In the genomic region with DNA sequence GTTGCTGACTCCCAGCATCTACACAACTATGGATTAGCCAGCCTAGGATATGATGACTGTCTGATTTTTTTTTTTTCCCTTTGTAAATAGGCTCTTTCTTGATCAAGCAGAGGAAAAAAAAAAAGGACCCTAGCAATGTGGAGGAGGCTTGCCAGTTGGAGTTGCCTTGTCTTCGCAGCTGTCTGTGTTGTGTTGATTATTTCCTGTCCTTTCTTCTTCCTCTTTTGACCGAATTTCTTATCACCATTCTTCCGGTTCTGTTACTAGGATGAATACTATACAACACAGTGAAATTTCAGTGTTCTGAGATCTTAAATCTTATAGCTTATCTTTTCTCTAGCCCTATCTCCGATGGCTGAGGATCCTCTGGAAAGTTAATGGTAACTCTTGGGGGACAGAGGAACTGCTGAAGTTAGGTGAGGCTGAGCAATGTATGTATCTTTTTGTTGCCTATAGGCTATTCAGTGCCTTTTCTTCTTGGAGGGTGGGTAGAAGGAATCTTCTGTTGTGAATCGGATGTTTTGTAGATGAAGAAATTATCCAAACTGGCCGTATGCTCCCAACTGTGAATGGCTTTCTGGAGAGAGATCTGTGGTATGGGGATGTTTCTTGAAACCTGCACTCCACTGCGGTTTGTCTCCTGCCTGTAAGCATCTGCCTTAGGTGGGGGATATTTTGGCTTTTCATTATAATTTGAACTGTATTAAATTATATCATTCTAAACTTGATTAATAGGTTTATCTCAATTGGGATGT, we compare ENCODE assay signal across 19 mouse cellular contexts. TPM values are rescaled to one million over a fixed set of nuclear protein-coding genes. Genes with fewer than 3 reads are reported as not detected.
DNase-seq lines count a peak whose midpoint lies in the region; ATAC-seq lines count a peak whose summit lies in the region.
"Had no signal": no experiment of that assay in that cellular context is flagged by ENCODE, and none has a peak within 500 bp of the region (broad histone marks: within the 10 kb centered on the region; RNA-seq: fewer than 3 reads in every experiment).

No protein-coding gene starts in this region.

- DNase-seq in thymus, postnatal 0 days (ENCODE audit: low spot score) = peak; percentile 72
- no peak for DNase-seq in thymus, adult 18-20 months
- DNase-seq in layer of hippocampus, adult 18-20 months (ENCODE audit: low spot score in 2 of 2) = no peak
- no peak for DNase-seq in kidney, postnatal 25 days
- DNase-seq in cerebellum, adult 9-11 months = no peak
- DNase-seq: B cell, adult 2 months; cerebellum, adult 2 months; gastrocnemius, postnatal 25 days; kidney, adult 9 months; layer of hippocampus, postnatal 36 days; lung, adult 18-20 months; lung, postnatal 36 days; right cerebral cortex, postnatal 14 days; spleen, adult 18-20 months had no signal

- ATAC-seq in common myeloid progenitor, adult 5-6 weeks (replicated peaks; ENCODE audit: low read depth, poor library complexity, severe bottlenecking) = peak; percentile 88
- ATAC-seq in megakaryocyte, adult 5-6 weeks (ENCODE audit: poor library complexity, severe bottlenecking) = peak; percentile 75
- no peak for ATAC-seq in erythroid progenitor cell, adult 5-6 weeks (replicated peaks; ENCODE audit: low FRiP score, poor library complexity, severe bottlenecking)
- ATAC-seq: intestine, embryonic 15.5 days; midbrain, embryonic 13.5 days had no signal

RNA-seq across cellular contexts. Expression of gene Nck2, which starts 12.8 kb away (rescaled TPM):
- polyA plus RNA-seq in thymus, postnatal 0 days (2015; fragmentation: Nextera tagmentation; extraction: Ambion mirVana) = 85.5 and 103 TPM in 2 replicates
- total RNA-seq in common myeloid progenitor, adult 5-6 weeks (2017) = 16.6 and 25.2 TPM in 2 replicates
- total RNA-seq in megakaryocyte, adult 5-6 weeks (2015) = 2.9 and 3.0 TPM in 2 replicates
- total RNA-seq in megakaryocyte, adult 5-6 weeks (2017) = 4.5 and 5.4 TPM in 2 replicates
- 1.8 and 3.4 TPM in 2 replicates for total RNA-seq in erythroid progenitor cell, adult 5-6 weeks (2015; ENCODE audit: low replicate concordance)
- total RNA-seq in erythroid progenitor cell, adult 5-6 weeks (2017; ENCODE audit: low replicate concordance) = 1.2 and 5.3 TPM in 2 replicates
- 10 to 100 TPM; 48.9 to 54.9 TPM for total RNA-seq in layer of hippocampus, adult 18-20 months (2021)
